Mouse (Mus musculus) lung, postnatal 14 days (tissue): ENCODE data around the gene Hist1h2ap.
"Not testable (repeated sequence)": the region's sequence is repeated elsewhere in the genome, so short reads cannot be mapped to it uniquely, and the experiment has no call there.

Experiments
- DNase-seq: peaks from one replicate; pipeline ENCODE4 v3.0.0; 2021

Hist1h2ap gene

DNA sequence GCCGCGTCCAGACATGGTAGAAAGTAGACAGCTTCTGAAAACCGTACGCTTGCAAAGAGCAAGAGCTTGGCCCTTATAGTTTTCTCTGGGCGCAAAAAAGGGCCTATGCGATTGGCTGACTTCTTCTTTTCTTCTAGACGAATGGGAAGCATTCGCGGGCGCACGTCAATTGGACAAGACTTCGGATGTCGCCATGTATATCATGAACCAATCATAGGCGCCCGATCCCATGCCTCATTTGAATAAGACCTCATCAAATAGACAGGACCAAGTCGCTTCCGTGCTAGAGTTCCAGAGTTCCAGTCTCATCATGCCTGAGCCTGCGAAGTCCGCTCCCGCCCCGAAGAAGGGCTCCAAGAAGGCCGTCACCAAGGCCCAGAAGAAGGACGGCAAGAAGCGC lies at the start of gene Hist1h2ap, which contains the start of gene Hist1h2br:
Gene Hist1h2ap (minus strand): TSS at position 47 of the 400 bp plus-strand sequence.
Gene Hist1h2br (plus strand): TSS at position 283 of the 400 bp plus-strand sequence.
- not testable (repeated sequence) for DNase-seq

DNA sequence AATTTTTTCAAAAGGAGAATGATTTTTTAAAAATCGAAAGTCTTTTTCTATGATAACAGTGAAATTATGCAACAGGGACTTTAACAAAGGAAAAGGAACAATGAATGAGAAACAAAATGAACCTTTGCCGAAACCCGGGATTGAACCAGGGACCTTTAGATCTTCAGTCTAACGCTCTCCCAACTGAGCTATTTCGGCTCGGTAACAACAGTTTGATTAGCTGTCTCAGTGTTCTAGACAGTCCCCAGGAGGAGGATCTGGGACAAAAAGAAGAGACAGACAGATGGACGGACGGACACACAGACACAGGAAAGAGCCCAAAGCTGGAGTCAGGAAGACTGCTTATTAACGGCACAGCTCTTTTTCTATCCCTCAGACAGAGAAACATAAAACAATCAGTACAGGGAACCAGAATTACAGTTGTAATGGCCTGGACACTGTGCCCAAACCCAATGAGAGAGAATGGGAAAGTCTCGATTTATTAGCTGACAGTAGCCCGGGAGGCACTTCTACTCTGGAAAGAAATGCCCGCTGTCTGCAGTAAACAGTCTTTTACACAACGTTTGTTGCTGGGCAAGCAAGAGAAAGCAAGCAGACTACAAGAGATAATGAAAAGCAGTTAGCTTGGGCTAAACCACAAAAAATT lies 49.6 kb upstream of the Hist1h2ap start:
- peak; percentile 9 for DNase-seq

DNA sequence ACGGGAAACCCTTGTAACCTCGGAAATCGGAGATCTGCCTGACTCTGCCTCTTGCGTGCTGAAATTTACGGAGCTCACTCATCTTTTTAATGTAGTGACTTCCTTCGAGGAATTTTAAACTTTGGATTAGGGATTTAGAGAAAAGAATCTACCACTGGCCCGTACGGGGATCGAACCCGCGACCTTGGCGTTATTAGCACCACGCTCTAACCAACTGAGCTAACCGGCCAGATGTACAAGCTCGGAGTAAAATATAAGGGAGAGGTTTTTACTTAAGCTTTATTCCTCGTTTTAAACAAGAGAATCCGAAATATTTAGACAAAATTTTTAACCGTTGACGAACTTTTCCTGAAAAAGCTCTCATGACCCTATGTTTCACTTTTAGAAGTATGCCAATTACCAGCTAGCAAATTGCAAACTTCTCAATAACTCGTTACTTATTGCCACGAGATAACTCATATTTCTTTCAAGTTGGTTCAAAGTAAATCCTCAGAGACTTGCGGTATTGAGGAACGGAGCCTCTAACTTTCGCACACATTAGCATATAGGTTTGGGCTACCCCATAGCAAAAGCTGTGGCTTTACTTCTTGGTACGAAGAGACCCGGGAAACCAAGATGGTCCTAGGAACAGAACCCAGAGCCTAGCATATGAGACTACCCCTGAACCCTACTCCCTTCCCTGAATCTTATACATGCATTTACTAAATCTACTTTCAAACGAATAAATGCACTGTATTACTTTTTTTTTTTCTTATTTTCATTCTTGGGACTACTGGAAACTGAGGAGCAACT lies 48.8 kb upstream of the Hist1h2ap start:
- peak; percentile 2 for DNase-seq

DNA sequence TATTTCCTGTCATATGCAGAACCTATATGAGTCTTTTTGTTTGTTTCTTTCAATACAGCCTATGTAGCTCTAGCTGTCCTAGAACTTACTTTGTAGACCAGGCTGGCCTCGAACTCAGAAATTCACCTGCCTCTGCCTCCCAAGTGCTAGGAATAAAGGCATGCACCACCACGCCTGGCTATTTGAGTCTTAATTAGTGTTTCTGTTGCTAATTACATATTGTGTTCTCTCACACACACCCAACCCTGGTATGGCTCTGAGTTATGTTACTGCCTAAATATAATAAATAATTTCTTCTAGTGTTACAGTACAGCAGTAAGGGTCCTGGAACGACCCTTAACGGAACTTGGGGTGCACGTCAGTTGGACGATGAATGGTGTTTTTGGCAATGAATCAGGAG lies 47.4 kb upstream of the Hist1h2ap start:
- no peak for DNase-seq

GRCm38 (mm10) chr13:21865503-21865902 lies 32.2 kb upstream of the Hist1h2ap start:
- DNase-seq = not testable (repeated sequence)

DNA sequence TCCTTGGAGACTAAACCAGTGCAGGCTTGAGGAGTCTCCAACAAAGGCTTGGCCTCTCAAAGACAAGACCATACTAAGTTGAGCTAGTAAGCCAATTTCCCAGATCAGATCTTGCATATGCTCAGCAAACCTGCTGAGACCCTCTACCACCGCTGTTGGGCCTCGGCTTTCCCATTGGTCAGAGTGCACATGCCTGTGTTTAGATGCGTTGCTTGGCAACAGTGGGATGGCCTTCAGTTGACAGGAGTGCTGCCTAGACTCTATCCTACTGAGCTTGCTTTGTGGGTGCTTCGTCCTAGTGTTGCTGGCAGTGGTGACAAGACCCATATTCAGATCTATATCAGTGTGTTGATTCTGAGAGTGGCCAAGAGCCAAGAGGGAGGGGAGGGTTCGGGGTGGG lies 28.3 kb upstream of the Hist1h2ap start:
- DNase-seq = no peak

GRCm38 (mm10) chr13:21855698-21856162 lies 22.4 kb upstream of the Hist1h2ap start:
- no peak for DNase-seq

DNA sequence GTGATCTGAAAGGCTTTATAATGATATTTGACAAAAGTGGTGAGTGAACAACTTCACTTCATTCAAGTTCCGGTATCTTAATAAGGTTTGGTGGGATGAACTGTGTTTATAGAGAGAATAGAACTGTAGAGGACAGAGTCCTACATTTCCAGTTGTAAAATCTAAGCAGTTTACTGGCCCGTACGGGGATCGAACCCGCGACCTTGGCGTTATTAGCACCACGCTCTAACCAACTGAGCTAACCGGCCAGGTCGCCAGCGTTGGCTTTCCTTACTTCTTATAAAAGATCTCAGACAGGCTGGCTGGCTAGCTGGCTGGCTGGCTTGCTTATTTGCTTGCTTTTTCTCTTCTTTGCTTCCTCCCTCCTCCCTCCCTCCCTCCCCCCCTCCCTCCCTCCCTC lies 21.8 kb upstream of the Hist1h2ap start:
- peak; percentile 49 for DNase-seq

DNA sequence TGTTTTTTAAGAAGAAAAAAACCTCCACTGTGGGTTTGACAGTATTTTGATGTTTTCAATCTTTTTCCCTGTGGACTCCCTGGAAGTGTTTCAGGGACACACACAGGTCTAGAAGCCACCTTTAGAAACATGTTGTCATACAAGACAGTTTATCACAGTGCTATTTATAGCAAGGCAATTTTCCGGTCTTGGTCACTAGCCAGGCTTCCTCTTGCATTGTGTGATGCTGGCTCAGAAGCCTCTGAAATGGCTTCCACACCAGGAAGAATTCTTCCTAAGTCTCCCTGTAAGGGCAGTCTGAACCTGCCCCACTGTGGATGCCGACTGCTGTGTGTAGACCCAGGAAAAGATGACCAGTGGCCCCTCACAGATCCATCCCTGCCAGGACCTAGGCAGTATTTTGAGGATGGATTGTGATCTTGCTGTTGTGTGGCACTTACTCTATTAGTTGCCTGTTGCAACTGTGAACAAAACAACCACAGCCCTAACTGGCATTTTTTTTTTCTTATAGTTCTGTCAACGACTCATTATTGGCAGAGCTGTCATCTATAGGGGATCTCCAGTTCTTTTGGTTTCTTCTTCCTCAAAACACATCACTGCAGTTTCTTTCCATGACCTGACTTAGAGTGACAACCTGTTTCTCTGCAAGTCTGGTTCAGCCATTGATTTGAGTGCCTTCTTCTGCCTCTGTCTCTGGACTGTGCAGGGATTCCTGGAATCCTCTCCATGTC lies 19.1 kb upstream of the Hist1h2ap start:
- no peak for DNase-seq

DNA sequence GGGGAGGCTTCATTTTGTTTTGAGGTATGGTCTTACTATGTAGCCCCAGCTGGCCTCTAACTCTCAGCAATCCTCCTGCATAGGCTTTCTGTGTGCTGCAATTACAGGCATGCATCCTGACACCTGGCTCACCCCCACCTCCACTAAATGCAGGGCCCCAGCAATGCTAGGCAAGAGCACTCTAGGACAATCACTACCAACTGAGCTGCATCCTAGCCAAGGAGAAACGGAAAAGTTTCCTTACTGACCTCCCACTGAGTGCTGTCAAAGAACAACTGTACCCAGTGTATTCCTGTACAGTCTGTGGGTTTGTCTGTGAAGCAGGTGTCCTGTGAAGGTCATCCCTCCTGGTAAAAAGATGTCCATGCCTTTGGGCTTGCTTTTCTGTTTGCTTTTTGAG lies 17.4 kb upstream of the Hist1h2ap start:
- DNase-seq = not testable (repeated sequence)

- no peak for DNase-seq
Measured at GRCm38 (mm10) chr13:21847883-21848282, 14.6 kb upstream of the Hist1h2ap start.

DNA sequence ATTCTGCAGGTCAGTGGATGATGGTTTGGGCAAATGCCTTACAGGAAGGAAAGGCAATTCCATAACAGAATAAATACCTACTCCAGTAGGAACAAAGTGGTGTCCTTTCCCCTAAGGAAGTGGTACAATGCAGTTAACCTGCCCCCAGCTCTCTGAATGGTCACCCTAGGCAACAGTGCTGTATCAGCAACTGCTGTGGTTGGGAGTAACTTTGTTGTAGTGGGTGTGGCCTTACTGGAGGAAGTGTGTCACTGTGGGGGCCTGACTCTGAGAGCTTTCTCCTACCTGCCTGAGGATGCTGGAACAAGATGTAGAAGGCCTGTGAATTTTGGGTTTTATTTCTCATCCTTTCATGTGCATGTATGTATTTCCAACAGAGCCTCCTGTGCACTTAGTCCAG lies 13.0 kb upstream of the Hist1h2ap start:
- not testable (repeated sequence) for DNase-seq

- DNase-seq = not testable (repeated sequence)
Measured at GRCm38 (mm10) chr13:21840508-21840907, 7.2 kb upstream of the Hist1h2ap start.

- peak; percentile 19 for DNase-seq
Measured at GRCm38 (mm10) chr13:21831418-21832394, 1.6 kb downstream of the Hist1h2ap start, which contains the start of gene Hist1h4n. Hist1h4n (minus strand) TSS chr13:21832196.

DNA sequence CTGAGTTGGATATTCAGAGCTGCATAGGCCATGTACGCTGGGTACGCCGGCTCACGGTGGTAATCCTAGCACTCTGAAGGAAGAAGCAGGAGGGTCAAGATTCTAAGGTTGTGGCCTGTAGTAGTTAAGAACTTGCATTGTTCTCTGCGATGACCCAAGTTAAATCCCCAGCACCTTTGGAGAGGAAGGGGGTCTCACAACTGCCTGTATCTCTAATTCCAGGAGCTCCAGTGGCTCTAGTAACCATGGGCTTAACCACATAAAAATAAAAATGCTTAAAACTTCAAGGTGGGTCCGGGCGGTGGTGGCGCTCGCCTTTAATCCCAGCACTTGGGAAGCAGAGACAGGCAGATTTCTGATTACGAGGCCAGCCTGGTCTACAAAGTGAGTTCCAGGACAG lies 3.0 kb downstream of the Hist1h2ap start:
- no peak for DNase-seq

DNA sequence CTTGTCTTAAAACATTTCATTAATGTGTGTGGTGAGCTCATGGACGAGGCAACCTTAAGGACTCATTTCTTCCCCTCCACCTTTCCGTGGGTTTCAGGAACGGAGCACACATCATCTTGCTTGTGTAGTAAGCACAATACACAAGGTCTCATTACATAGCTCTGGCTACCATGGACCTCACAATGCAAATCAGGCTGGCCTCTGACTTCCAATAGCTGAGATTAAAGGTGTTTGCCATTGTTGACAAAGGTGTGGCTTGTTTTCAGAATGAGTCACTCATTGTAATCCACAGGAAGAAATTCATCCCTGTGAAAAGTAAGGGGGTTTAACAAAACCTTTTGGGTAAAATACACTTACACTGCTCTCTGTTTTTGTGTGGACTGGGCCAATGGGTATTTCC lies 4.8 kb downstream of the Hist1h2ap start:
- DNase-seq = no peak

- not testable (repeated sequence) for DNase-seq
Measured at GRCm38 (mm10) chr13:21820082-21820890, 13.0 kb downstream of the Hist1h2ap start.

DNA sequence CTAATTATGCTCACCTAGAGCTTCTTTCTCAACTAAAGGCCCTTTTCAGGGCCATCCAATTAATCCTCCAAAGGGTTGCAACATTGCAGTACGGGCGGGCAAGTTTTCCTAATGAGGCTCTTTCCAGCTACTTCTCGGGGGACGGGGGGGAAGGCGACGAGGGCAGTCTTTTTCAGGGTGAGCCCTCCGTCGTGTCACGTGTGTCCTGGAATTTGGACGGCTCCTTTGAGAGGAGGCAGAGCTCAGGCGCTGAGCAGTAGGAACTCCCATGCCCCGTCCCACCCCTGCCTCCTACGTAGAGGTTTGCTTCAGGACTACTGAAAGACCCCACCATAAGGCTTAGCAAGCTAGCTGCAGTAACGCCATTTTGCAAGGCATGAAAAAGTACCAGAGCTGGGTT lies 21.2 kb downstream of the Hist1h2ap start:
- DNase-seq = not testable (repeated sequence)

DNA sequence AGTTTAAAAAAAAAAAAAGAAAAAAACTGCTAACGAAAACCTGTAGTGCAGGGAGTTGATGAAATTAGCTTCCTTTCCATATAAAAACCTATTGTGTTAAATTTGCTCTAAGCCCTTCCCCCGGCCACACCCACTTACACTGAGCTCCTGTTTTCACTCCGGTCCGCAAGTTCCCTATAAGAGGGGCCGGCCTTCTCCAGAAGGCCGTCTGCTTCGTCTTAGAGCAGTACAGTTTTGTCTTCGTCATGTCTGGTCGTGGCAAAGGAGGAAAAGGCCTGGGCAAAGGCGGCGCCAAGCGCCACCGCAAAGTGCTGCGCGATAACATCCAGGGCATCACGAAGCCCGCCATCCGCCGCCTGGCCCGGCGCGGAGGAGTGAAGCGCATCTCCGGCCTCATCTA lies 21.8 kb downstream of the Hist1h2ap start, which contains the start of gene Hist1h4m:
Gene Hist1h4m (plus strand): TSS at position 208 of the 400 bp plus-strand sequence.
- peak; percentile 47 for DNase-seq

DNA sequence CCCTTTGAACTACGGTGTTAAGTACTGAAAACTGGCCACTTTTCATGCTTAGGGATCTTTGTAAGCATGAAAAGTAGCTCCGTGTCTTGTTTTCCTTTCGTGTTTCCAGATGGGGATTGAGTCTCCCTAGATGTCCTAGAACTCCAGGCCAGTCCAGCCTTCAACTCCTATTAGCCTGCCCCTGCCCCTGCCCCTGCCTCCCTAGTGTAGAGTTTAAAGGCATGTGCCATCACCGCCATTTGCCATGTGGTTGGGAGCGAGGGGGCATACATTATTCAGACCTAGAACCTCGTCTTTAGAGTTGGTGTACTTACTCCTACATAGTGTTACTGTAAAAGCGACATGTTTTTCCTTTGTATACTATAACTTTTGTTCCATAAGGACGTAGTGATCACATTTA lies 22.2 kb downstream of the Hist1h2ap start:
- DNase-seq = not testable (repeated sequence)

- not testable (repeated sequence) for DNase-seq
Measured at GRCm38 (mm10) chr13:21810073-21810472, 23.2 kb downstream of the Hist1h2ap start, which contains the start of the genes Hist1h2bq and Hist1h2ao. Hist1h2bq (minus strand) TSS chr13:21810197. Hist1h2ao (plus strand) TSS chr13:21810465.
